Mouse (Mus musculus) limb, embryonic 10.5 days (tissue): ENCODE results near the gene Gstp1. TPM values are rescaled to one million over a fixed set of nuclear protein-coding genes. Genes with fewer than 3 reads are reported as not detected.

ENCODE experiments used
- DNase-seq: peaks from one replicate; pipeline ENCODE4 v3.0.0-alpha.2; 2017; ENCODE audit warnings: low spot score
- H3K27ac ChIP-seq: fragments of 300-500 bp; sonication (generic); 2 replicates; pipeline ENCODE4 v1.5.1; 2016; ENCODE audit warnings: mild to moderate bottlenecking
- H3K27me3 ChIP-seq: fragments of 300-500 bp; sonication (generic); 2 replicates; pipeline ENCODE4 v1.6.1; 2016; ENCODE audit warnings: low read depth, mild to moderate bottlenecking; ENCODE audit not compliant: poor library complexity, severe bottlenecking
- H3K36me3 ChIP-seq: fragments of 300-500 bp; sonication (generic); 2 replicates; pipeline ENCODE4 v1.6.1; 2016; ENCODE audit warnings: mild to moderate bottlenecking, moderate library complexity
- H3K4me1 ChIP-seq: fragments of 300-500 bp; sonication (generic); 2 replicates; pipeline ENCODE4 v1.6.1; 2016
- H3K4me3 ChIP-seq: fragments of 300-500 bp; sonication (generic); 2 replicates; pipeline ENCODE4 v1.5.1; 2016; ENCODE audit warnings: mild to moderate bottlenecking, moderate library complexity
- H3K9me3 ChIP-seq: fragments of 300-500 bp; sonication (generic); replicated peaks from 2 replicates; pipeline ENCODE4 v1.6.1; 2016; ENCODE audit warnings: mild to moderate bottlenecking
- WGBS: fragments of 180-500 bp; shearing (Covaris S2); methylation state at CpG from one replicate; pipeline ENCODE4 v1.1.7; 2016; 5-methylcytosine and 5-hydroxymethylcytosine counted together
- polyA plus RNA-seq: library from polyadenylated mRNA; unstranded; fragments of >200 nt; fragmentation: Nextera tagmentation; extraction: Ambion mirVana; gene quantifications from 2 replicates; pipeline ENCODE4 v1.2.1, GENCODE M21; 2016

Gstp1 gene
- 478 and 510 TPM in 2 replicates for polyA plus RNA-seq

GRCm38 (mm10) chr19:4037788-4038232 is at the start of gene Gstp1:
Gene Gstp1, minus strand, starts transcription at chr19:4037985.
- Histone ChIP-seq H3K27me3 (no peaks in the 10 kb centered on the region), H3K9me3 (no peaks in the 10 kb centered on the region), H3K4me1 (peaks cover 25% of the 10 kb centered on the region), H3K36me3 (peaks cover 10% of the 10 kb centered on the region), H3K4me3 (peak within 1 kb of the TSS; percentile 80), H3K27ac (peak within 1 kb of the TSS; percentile 94)
- under 1% methylated on average over 26 of the region's 26 CpGs for WGBS
- DNase-seq: peak; percentile 88

DNA sequence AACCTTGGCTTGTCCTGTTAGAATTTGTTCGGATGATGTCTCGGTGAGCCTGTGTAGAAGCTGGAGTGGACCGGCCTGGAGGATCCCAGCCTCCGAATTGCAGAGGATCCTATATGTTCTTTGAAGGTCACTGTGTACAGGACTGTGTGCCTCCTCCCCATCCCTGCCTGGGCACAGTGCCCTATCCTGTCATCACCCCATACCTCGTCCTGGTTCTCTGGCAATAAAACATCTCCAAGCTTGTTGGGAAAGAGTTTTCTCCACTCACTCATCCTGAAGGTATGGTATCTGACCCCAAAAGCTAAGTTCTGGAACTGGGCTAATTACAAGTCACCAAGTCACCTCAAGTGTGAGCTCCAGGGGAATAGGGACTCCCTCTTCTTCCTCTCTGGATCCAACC is 49.3 kb upstream of the Gstp1 start:
- peaks cover 17% of the 10 kb centered on the region; the same call in 1 of the 2 replicates for H3K27me3 ChIP-seq
- no peak for DNase-seq
- peaks cover 5% of the 10 kb centered on the region for H3K4me1 ChIP-seq
- no peaks in the 10 kb centered on the region for H3K9me3 ChIP-seq
- no peak overlapping the region for H3K4me3 ChIP-seq
- no peaks in the 10 kb centered on the region for H3K36me3 ChIP-seq
- H3K27ac ChIP-seq: no peak overlapping the region
- WGBS: 93% methylated on average over 5 of the region's 5 CpGs

DNA sequence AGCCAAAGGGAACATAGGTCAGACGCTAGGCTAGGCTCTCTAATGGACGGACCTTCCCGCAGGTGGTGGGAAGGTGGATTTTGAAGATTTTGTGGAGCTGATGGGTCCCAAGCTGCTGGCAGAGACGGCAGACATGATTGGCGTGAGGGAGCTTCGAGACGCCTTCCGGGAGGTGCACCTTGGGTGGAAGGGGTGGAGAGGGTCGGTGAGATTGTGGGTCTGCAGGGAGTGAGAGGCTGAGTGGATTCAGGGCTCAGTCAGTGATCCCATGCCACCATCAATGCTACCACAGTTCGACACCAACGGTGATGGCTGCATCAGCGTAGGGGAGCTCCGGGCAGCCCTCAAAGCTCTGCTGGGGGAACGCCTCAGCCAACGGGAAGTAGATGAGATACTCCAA is 48.4 kb upstream of the Gstp1 start:
- peaks cover 17% of the 10 kb centered on the region; the same call in 1 of the 2 replicates for H3K27me3 ChIP-seq
- no peaks in the 10 kb centered on the region for H3K36me3 ChIP-seq
- no peak overlapping the region for H3K27ac ChIP-seq
- 93% methylated on average over 15 of the region's 15 CpGs for WGBS
- DNase-seq: no peak
- no peak overlapping the region for H3K4me3 ChIP-seq
- peaks cover 5% of the 10 kb centered on the region for H3K4me1 ChIP-seq
- no peaks in the 10 kb centered on the region for H3K9me3 ChIP-seq

DNA sequence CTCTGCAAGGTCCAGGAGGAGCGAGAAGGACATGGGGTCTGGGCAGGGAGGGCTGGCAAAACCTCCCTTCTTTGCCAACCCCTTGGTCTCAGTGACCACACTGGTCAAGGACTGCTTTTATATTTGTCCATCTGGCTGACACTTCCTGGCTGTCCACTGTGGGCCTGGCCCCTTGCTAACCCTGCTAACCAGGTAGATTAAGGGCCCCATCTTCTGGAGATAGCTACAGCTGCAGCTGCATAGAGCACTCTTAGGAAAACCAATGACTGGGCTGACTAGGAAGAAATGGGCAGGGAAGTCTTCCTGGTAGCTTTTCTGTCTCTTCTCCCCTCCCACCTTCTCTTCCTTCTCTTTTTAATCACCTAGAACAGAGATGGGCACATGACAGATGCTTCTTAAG is 47.2 kb upstream of the Gstp1 start:
- no peak overlapping the region for H3K27ac ChIP-seq
- no peak for DNase-seq
- peaks cover 5% of the 10 kb centered on the region for H3K4me1 ChIP-seq
- H3K9me3 ChIP-seq: no peaks in the 10 kb centered on the region
- no peaks in the 10 kb centered on the region for H3K36me3 ChIP-seq
- WGBS: 88% methylated on average over 1 of the region's 1 CpGs
- no peak overlapping the region for H3K4me3 ChIP-seq
- peaks cover 17% of the 10 kb centered on the region; the same call in 1 of the 2 replicates for H3K27me3 ChIP-seq

DNA sequence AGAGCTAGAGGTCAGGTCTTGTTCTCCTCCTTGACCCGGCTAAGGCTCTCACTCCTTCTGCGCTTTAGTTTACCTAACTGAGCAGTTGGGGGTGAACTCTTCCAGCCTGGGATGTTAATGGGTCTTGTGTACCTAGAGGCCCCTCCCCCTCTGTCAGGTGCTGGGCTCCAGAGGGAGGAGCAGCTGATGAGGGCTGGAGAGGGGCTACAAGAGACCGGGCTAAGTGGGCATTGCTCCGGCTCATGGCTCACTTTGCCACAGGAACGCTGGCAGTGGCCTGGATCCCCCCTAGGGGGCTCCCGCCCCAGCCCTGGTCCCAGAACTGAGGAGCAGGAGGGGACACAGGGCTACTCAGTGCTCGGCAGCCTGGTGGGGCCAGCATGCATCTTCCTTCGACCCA is 46.0 kb upstream of the Gstp1 start:
- no peaks in the 10 kb centered on the region for H3K9me3 ChIP-seq
- H3K27me3 ChIP-seq: peaks cover 17% of the 10 kb centered on the region; the same call in 1 of the 2 replicates
- H3K4me1 ChIP-seq: peaks cover 5% of the 10 kb centered on the region
- DNase-seq: no peak
- no peaks in the 10 kb centered on the region for H3K36me3 ChIP-seq
- 0 out of 2 replicates have a peak overlapping the region, but pooled peaks have one; percentile 9 for H3K27ac ChIP-seq
- no peak overlapping the region for H3K4me3 ChIP-seq
- WGBS: 28% methylated on average over 8 of the region's 8 CpGs

DNA sequence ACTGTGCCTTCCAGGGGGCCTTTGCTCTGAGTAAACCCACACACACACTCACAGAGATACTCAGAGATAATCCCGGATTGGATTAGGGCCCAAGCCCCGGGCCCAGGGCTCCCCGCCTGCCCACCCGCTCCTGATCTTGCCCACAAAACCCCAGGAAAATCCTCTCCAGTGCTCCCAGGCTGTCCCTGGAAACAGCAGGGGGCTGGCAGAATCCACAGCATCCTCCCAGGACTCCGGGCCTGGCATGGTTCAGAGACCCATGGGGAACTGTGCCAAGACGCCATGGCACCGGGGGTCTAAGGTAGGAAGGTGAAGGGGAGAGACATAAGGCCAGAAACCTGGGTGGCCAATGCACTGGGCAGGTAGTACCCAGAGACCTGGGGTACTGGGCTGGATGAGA is 45.5 kb upstream of the Gstp1 start:
- Histone ChIP-seq H3K9me3 (no peaks in the 10 kb centered on the region), H3K36me3 (no peaks in the 10 kb centered on the region), H3K4me1 (peaks cover 5% of the 10 kb centered on the region), H3K27me3 (peaks cover 17% of the 10 kb centered on the region; the same call in 1 of the 2 replicates), H3K4me3 (no peak overlapping the region), H3K27ac (0 out of 2 replicates have a peak overlapping the region, but pooled peaks have one; percentile 9)
- 88% methylated on average over 7 of the region's 7 CpGs for WGBS
- no peak for DNase-seq

- WGBS: 88% methylated on average over 11 of the region's 11 CpGs
- H3K4me3 ChIP-seq: no peak overlapping the region
- H3K36me3 ChIP-seq: no peaks in the 10 kb centered on the region
- H3K9me3 ChIP-seq: no peaks in the 10 kb centered on the region
- DNase-seq: no peak
- H3K27me3 ChIP-seq: peaks cover 17% of the 10 kb centered on the region; the same call in 1 of the 2 replicates
- H3K27ac ChIP-seq: no peak overlapping the region
- peaks cover 5% of the 10 kb centered on the region for H3K4me1 ChIP-seq
Measured at GRCm38 (mm10) chr19:4082219-4082965, 44.6 kb upstream of the Gstp1 start.

- DNase-seq: no peak
- H3K4me3 ChIP-seq: no peak within 1 kb of the TSS
- peaks cover 17% of the 10 kb centered on the region; the same call in 1 of the 2 replicates for H3K27me3 ChIP-seq
- H3K9me3 ChIP-seq: no peaks in the 10 kb centered on the region
- WGBS: 76% methylated on average over 3 of the region's 3 CpGs
- H3K27ac ChIP-seq: no peak within 1 kb of the TSS
- H3K4me1 ChIP-seq: peaks cover 5% of the 10 kb centered on the region
- no peaks in the 10 kb centered on the region for H3K36me3 ChIP-seq
Measured at GRCm38 (mm10) chr19:4081394-4081793, 43.6 kb upstream of the Gstp1 start, which contains the start of gene Cabp2. Gene Cabp2, plus strand, starts transcription at chr19:4081578.

GRCm38 (mm10) chr19:4080511-4081009 is 42.8 kb upstream of the Gstp1 start:
- peaks cover 5% of the 10 kb centered on the region for H3K4me1 ChIP-seq
- H3K36me3 ChIP-seq: no peaks in the 10 kb centered on the region
- no peak overlapping the region for H3K4me3 ChIP-seq
- H3K9me3 ChIP-seq: no peaks in the 10 kb centered on the region
- no peak for DNase-seq
- H3K27ac ChIP-seq: no peak overlapping the region
- WGBS: 68% methylated on average over 8 of the region's 8 CpGs
- H3K27me3 ChIP-seq: peaks cover 17% of the 10 kb centered on the region; the same call in 1 of the 2 replicates

- peaks cover 5% of the 10 kb centered on the region for H3K4me1 ChIP-seq
- peaks cover 16% of the 10 kb centered on the region; the same call in 1 of the 2 replicates for H3K27me3 ChIP-seq
- 81% methylated on average over 1 of the region's 1 CpGs for WGBS
- H3K4me3 ChIP-seq: no peak overlapping the region
- no peak for DNase-seq
- H3K27ac ChIP-seq: no peak overlapping the region
- H3K36me3 ChIP-seq: no peaks in the 10 kb centered on the region
- H3K9me3 ChIP-seq: no peaks in the 10 kb centered on the region
Measured at GRCm38 (mm10) chr19:4079594-4079993, 41.8 kb upstream of the Gstp1 start.

GRCm38 (mm10) chr19:4075531-4075930 is 37.7 kb upstream of the Gstp1 start:
- 93% methylated on average over 1 of the region's 1 CpGs for WGBS
- no peak for DNase-seq
- Histone ChIP-seq H3K36me3 (no peaks in the 10 kb centered on the region), H3K27ac (no peak overlapping the region), H3K4me1 (peaks cover 2% of the 10 kb centered on the region; the same call in 1 of the 2 replicates), H3K27me3 (no peaks in the 10 kb centered on the region), H3K9me3 (no peaks in the 10 kb centered on the region), H3K4me3 (no peak overlapping the region)

DNA sequence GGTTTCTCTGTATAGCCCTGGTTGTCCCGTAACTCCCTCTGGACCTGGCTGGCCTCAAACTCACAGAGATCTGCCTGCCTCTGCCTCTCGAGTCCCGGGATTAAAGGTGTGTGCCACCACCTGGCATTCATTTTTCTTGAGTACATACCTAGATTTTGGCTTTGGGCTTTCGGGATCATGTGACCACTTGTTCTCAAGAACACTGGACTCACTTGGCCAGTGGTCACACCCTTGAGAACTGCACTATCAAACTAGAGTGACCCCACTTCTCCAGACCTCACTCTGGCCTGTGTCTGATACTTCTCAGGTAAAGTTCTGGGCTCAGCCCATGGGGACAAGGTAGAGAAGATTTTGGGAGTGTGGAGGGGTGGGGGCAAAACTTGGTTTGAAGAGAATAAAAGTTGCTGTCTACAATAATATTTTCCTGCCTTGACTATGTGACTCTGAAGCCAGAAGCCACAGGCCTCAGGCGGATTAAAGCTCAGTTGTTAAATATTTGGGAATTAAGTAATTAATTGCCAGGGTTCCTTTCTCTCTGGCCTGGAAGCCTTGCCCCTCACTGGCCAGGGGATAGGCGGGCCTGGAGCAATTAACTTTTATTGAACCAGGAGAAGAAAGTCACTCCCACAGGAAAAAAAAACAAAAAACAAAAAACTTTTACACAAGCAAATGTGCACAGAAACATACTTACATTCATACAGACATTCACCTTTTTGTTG is 35.1 kb upstream of the Gstp1 start:
- H3K4me1 ChIP-seq: peaks cover 2% of the 10 kb centered on the region; the same call in 1 of the 2 replicates
- H3K27ac ChIP-seq: no peak overlapping the region
- H3K4me3 ChIP-seq: no peak overlapping the region
- 75% methylated on average over 6 of the region's 6 CpGs for WGBS
- no peak for DNase-seq
- H3K27me3 ChIP-seq: no peaks in the 10 kb centered on the region
- no peaks in the 10 kb centered on the region for H3K36me3 ChIP-seq
- no peaks in the 10 kb centered on the region for H3K9me3 ChIP-seq

GRCm38 (mm10) chr19:4071406-4071805 is 33.6 kb upstream of the Gstp1 start:
- Histone ChIP-seq H3K4me3 (no peak overlapping the region), H3K27me3 (no peaks in the 10 kb centered on the region), H3K4me1 (peaks cover 2% of the 10 kb centered on the region; the same call in 1 of the 2 replicates), H3K9me3 (no peaks in the 10 kb centered on the region), H3K27ac (no peak overlapping the region), H3K36me3 (no peaks in the 10 kb centered on the region)
- WGBS: 91% methylated on average over 6 of the region's 6 CpGs
- no peak for DNase-seq
